Mouse (Mus musculus): Measurements from ENCODE around the gene Aloxe3. TPM values are rescaled to one million over a fixed set of nuclear protein-coding genes. Genes with fewer than 3 reads are reported as not detected.
A peak's percentile ranks its signal among the peaks of the same experiment; 100 is the strongest.

Aloxe3 gene
- polyA plus RNA-seq, 1 experiment = 3.5 TPM

- TF ChIP-seq CTCF (IDR thresholded peaks at IDR 0.05; ENCODE audit: borderline replicate concordance, extremely low read depth, insufficient read depth, insufficient read length) (no peak), POLR2A (IDR thresholded peaks at IDR 0.05; ENCODE audit: borderline replicate concordance, extremely low read depth, insufficient read depth, insufficient read length, poor library complexity, severe bottlenecking) (no peak)
- DNase-seq (ENCODE audit: low read depth) = no peak
Measured at GRCm38 (mm10) chr11:69155351-69155750, 29.7 kb downstream of the Aloxe3 start.

GRCm38 (mm10) chr11:69156800-69157199 lies 31.1 kb downstream of the Aloxe3 start, which contains the start of gene Alox12b:
TSS of gene Alox12b (plus strand) at chr11:69156989.
- DNase-seq (ENCODE audit: low read depth) = peak; percentile 63
- TF ChIP-seq POLR2A (IDR thresholded peaks at IDR 0.05; ENCODE audit: borderline replicate concordance, extremely low read depth, insufficient read depth, insufficient read length, poor library complexity, severe bottlenecking) = no peak
- no peak for TF ChIP-seq CTCF (IDR thresholded peaks at IDR 0.05; ENCODE audit: borderline replicate concordance, extremely low read depth, insufficient read depth, insufficient read length)

- no peak for TF ChIP-seq CTCF (IDR thresholded peaks at IDR 0.05; ENCODE audit: borderline replicate concordance, extremely low read depth, insufficient read depth, insufficient read length)
- TF ChIP-seq POLR2A (IDR thresholded peaks at IDR 0.05; ENCODE audit: borderline replicate concordance, extremely low read depth, insufficient read depth, insufficient read length, poor library complexity, severe bottlenecking) = no peak
- DNase-seq (ENCODE audit: low read depth) = peak; percentile 7
Measured at GRCm38 (mm10) chr11:69169313-69169712, 43.6 kb downstream of the Aloxe3 start.

GRCm38 (mm10) chr11:69171626-69172025 lies 45.9 kb downstream of the Aloxe3 start:
- peak; percentile 91 for TF ChIP-seq CTCF (IDR thresholded peaks at IDR 0.05; ENCODE audit: borderline replicate concordance, extremely low read depth, insufficient read depth, insufficient read length)
- no peak for TF ChIP-seq POLR2A (IDR thresholded peaks at IDR 0.05; ENCODE audit: borderline replicate concordance, extremely low read depth, insufficient read depth, insufficient read length, poor library complexity, severe bottlenecking)
- DNase-seq (ENCODE audit: low read depth) = peak; percentile 56

- DNase-seq (ENCODE audit: low read depth) = no peak
- no peak for TF ChIP-seq POLR2A (IDR thresholded peaks at IDR 0.05; ENCODE audit: borderline replicate concordance, extremely low read depth, insufficient read depth, insufficient read length, poor library complexity, severe bottlenecking)
- TF ChIP-seq CTCF (IDR thresholded peaks at IDR 0.05; ENCODE audit: borderline replicate concordance, extremely low read depth, insufficient read depth, insufficient read length) = no peak
Measured at GRCm38 (mm10) chr11:69172606-69173005, 46.9 kb downstream of the Aloxe3 start.

- TF ChIP-seq POLR2A (IDR thresholded peaks at IDR 0.05; ENCODE audit: borderline replicate concordance, extremely low read depth, insufficient read depth, insufficient read length, poor library complexity, severe bottlenecking) = no peak
- no peak for DNase-seq (ENCODE audit: low read depth)
Measured at GRCm38 (mm10) chr11:69174722-69175121, 49.0 kb downstream of the Aloxe3 start.

GRCm38 (mm10) chr11:69178525-69178924 lies 52.8 kb downstream of the Aloxe3 start:
- no peak for TF ChIP-seq POLR2A (IDR thresholded peaks at IDR 0.05; ENCODE audit: borderline replicate concordance, extremely low read depth, insufficient read depth, insufficient read length, poor library complexity, severe bottlenecking)
- TF ChIP-seq CTCF (IDR thresholded peaks at IDR 0.05; ENCODE audit: borderline replicate concordance, extremely low read depth, insufficient read depth, insufficient read length) = no peak
- no peak for DNase-seq (ENCODE audit: low read depth)

GRCm38 (mm10) chr11:69179512-69179911 lies 53.8 kb downstream of the Aloxe3 start:
- DNase-seq (ENCODE audit: low read depth) = no peak
- TF ChIP-seq CTCF (IDR thresholded peaks at IDR 0.05; ENCODE audit: borderline replicate concordance, extremely low read depth, insufficient read depth, insufficient read length) (no peak), POLR2A (IDR thresholded peaks at IDR 0.05; ENCODE audit: borderline replicate concordance, extremely low read depth, insufficient read depth, insufficient read length, poor library complexity, severe bottlenecking) (no peak)

GRCm38 (mm10) chr11:69180120-69180519 lies 54.4 kb downstream of the Aloxe3 start:
- TF ChIP-seq POLR2A (IDR thresholded peaks at IDR 0.05; ENCODE audit: borderline replicate concordance, extremely low read depth, insufficient read depth, insufficient read length, poor library complexity, severe bottlenecking) = no peak
- no peak for TF ChIP-seq CTCF (IDR thresholded peaks at IDR 0.05; ENCODE audit: borderline replicate concordance, extremely low read depth, insufficient read depth, insufficient read length)

GRCm38 (mm10) chr11:69185031-69185430 lies 59.3 kb downstream of the Aloxe3 start:
- no peak for TF ChIP-seq POLR2A (IDR thresholded peaks at IDR 0.05; ENCODE audit: borderline replicate concordance, extremely low read depth, insufficient read depth, insufficient read length, poor library complexity, severe bottlenecking)
- TF ChIP-seq CTCF (IDR thresholded peaks at IDR 0.05; ENCODE audit: borderline replicate concordance, extremely low read depth, insufficient read depth, insufficient read length) = no peak
- no peak for DNase-seq (ENCODE audit: low read depth)

More at GRCm38 (mm10) chr11:69180120-69180519, 54.4 kb downstream of the Aloxe3 start:
- no peak for DNase-seq (ENCODE audit: low read depth)

GRCm38 (mm10) chr11:69185936-69186335 lies 60.2 kb downstream of the Aloxe3 start:
- no peak for TF ChIP-seq POLR2A (IDR thresholded peaks at IDR 0.05; ENCODE audit: borderline replicate concordance, extremely low read depth, insufficient read depth, insufficient read length, poor library complexity, severe bottlenecking)
- DNase-seq (ENCODE audit: low read depth) = no peak

GRCm38 (mm10) chr11:69192840-69193239 lies 67.1 kb downstream of the Aloxe3 start:
- TF ChIP-seq POLR2A (IDR thresholded peaks at IDR 0.05; ENCODE audit: borderline replicate concordance, extremely low read depth, insufficient read depth, insufficient read length, poor library complexity, severe bottlenecking) (no peak), CTCF (IDR thresholded peaks at IDR 0.05; ENCODE audit: borderline replicate concordance, extremely low read depth, insufficient read depth, insufficient read length) (peak; percentile 80)
- peak; percentile 73 for DNase-seq (ENCODE audit: low read depth)

All from brain, embryonic 14.5 days (tissue).